Mouse (Mus musculus) erythroblast, embryonic 14.5 days (primary cell): ENCODE results near the gene Tead1.

Experiments
- GATA1 ChIP-seq: IDR thresholded peaks from 2 replicates; pipeline ENCODE4 v1.6.1; 2012; ENCODE audit warnings: low read length, inconsistent platforms, mixed read lengths
- TAL1 ChIP-seq: IDR thresholded peaks from 3 replicates; pipeline ENCODE4 v1.6.1; 2012; ENCODE audit warnings: low read length, inconsistent platforms, mixed read lengths

- no peak for TF ChIP-seq TAL1
- no peak for TF ChIP-seq GATA1
Observed at GRCm38 (mm10) chr7:112772777-112773176, 93.7 kb downstream of the Tead1 start.
